Mouse (Mus musculus) bone marrow, adult 2 months (tissue): ENCODE data around the gene Lif.

Source experiments
- CTCF ChIP-seq: fragments of 200-500 bp; IDR thresholded peaks from 2 replicates; pipeline ENCODE4 v1.5.1; 2011; ENCODE audit warnings: low read length, control low read depth; ENCODE audit not compliant: control insufficient read depth, insufficient read depth
- POLR2A ChIP-seq: fragments of 200-500 bp; IDR thresholded peaks from 2 replicates; pipeline ENCODE4 v1.6.1; 2011; ENCODE audit warnings: low read depth, mild to moderate bottlenecking, control low read depth, low read length, borderline replicate concordance; ENCODE audit not compliant: control insufficient read depth

GRCm38 (mm10) chr11:4213107-4213506, 44.2 kb upstream of the Lif start:
- TF ChIP-seq CTCF (no peak), POLR2A (no peak)
